Mouse (Mus musculus) colon, adult 2 months (tissue): Measurements from ENCODE around the gene Slc6a5. TPM values are rescaled to one million over a fixed set of nuclear protein-coding genes. Genes with fewer than 3 reads are reported as not detected.

Experiments used
- polyA plus RNA-seq: library from polyadenylated mRNA; depleted of rRNA; stranded (reverse); fragments of >200 nt; gene quantifications from 2 replicates; pipeline ENCODE4 v1.2.3, GENCODE M21; 2012; rRNA removed

Gene Slc6a5
- polyA plus RNA-seq: not detected in 2 replicates

DNA sequence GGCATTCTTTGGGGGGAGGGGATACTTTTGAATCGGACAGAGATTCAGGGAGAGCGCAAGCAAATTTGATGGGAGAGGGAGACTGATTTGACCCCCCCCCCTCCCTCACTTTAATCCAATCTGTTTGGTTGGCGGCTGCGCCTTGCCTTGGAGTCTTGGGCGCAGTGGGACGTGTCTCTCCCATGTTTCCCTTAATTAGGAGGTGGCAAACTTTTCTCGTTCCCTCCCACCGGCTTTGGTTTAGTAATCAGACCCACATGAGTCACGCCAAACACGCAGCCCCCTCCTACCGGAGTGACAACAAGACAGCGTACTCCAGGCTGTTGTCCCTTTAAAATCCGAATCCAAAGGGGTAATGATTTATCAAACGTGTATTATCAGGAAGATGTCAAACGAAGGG is at the start of gene Slc6a5:
Gene Slc6a5, plus strand, starts transcription at position 297 of the 400 bp plus-strand sequence.

DNA sequence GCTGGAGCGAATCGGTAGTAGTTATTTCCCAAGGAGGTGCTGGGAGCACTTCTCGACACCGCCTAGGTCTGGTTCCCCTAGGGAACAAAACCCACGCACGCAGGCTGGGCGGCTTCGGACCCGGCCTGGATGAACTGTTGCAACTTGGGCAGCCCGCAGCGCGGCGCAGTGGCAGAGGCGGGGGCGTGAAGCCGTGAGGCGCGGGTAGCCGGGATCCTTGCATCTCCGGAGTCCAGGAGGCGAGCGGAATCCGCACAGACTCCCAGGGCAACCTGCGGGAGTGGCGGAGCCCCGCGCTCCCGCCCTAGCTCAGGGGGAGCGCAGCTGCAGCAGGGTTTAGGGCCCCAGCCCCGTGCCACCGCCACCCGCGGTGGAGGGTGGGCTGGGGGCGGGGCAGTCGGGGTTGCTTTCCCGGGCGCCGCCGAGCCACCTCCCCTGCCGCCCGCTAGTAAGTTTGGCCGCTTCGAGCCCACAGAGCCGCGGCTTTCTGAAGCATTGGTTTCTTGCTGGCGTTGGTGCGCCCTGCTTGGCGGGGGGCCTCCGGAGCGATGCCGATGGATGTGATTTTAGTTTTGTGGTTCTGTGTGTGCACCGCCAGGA is 65.0 kb downstream of the Slc6a5 start, which contains the start of gene Nell1:
Gene Nell1, plus strand, starts transcription at position 24 of the 600 bp plus-strand sequence.

Other genes starting within 250 kb of the Slc6a5 start
- gene Htatip2, start 151.0 kb upstream of the Slc6a5 start, polyA plus RNA-seq: 10.7 and 11.8 TPM in 2 replicates
- gene Prmt3, start 131.8 kb upstream of the Slc6a5 start, polyA plus RNA-seq: 27.9 and 30.4 TPM in 2 replicates
- 0.15 and 0.29 TPM in 2 replicates for gene Nell1, start 64.7 kb downstream of the Slc6a5 start, polyA plus RNA-seq